Mouse (Mus musculus): Measurements from ENCODE around the gene Eepd1. TPM values are rescaled to one million over a fixed set of nuclear protein-coding genes. Genes with fewer than 3 reads are reported as not detected.

Eepd1 gene
- polyA plus RNA-seq, 1 experiment from 2014 or later = 13.0 TPM

- WGBS = 91% methylated on average over 5 of the region's 5 CpGs
- H3K36me3 ChIP-seq = no peaks in the 10 kb centered on the region
- peaks cover 6% of the 10 kb centered on the region; the same call in 1 of the 2 replicates for H3K4me1 ChIP-seq
- H3K9ac ChIP-seq = no peak overlapping the region
- H3K4me3 ChIP-seq = no peak overlapping the region
- no peaks in the 10 kb centered on the region for H3K9me3 ChIP-seq
- ATAC-seq (ENCODE audit: low FRiP score, low read depth) = no peak
- no peaks in the 10 kb centered on the region for H3K27me3 ChIP-seq (replicated peaks)
- no peak overlapping the region for H3K27ac ChIP-seq
- H3K4me2 ChIP-seq (replicated peaks) = no peak overlapping the region
Observed at GRCm38 (mm10) chr9:25493918-25494317, 12.6 kb downstream of the Eepd1 start.

- Histone ChIP-seq H3K36me3 (no peaks in the 10 kb centered on the region), H3K9me3 (no peaks in the 10 kb centered on the region), H3K4me2 (replicated peaks) (no peak overlapping the region), H3K9ac (no peak overlapping the region), H3K4me3 (no peak overlapping the region), H3K27ac (no peak overlapping the region), H3K27me3 (replicated peaks) (no peaks in the 10 kb centered on the region), H3K4me1 (0 out of 2 replicates have a peak, but pooled peaks cover 2% of the 10 kb centered on the region)
- ATAC-seq (ENCODE audit: low FRiP score, low read depth) = no peak
- WGBS = 97% methylated on average over 10 of the region's 10 CpGs
Observed at GRCm38 (mm10) chr9:25495601-25496000, 14.3 kb downstream of the Eepd1 start.

- no peak overlapping the region for H3K4me2 ChIP-seq (replicated peaks)
- WGBS = 75% methylated on average over 4 of the region's 4 CpGs
Observed at GRCm38 (mm10) chr9:25496196-25496595, 14.8 kb downstream of the Eepd1 start.

GRCm38 (mm10) chr9:25496703-25497102 is 15.4 kb downstream of the Eepd1 start:
- Histone ChIP-seq H3K9ac (no peak overlapping the region), H3K27ac (no peak overlapping the region), H3K27me3 (replicated peaks) (no peaks in the 10 kb centered on the region), H3K4me2 (replicated peaks) (no peak overlapping the region), H3K4me3 (no peak overlapping the region), H3K4me1 (no peaks in the 10 kb centered on the region), H3K36me3 (no peaks in the 10 kb centered on the region), H3K9me3 (no peaks in the 10 kb centered on the region)
- ATAC-seq (ENCODE audit: low FRiP score, low read depth) = no peak
- WGBS = 87% methylated on average over 2 of the region's 2 CpGs

More at GRCm38 (mm10) chr9:25496196-25496595, 14.8 kb downstream of the Eepd1 start:
- Histone ChIP-seq H3K4me3 (no peak overlapping the region), H3K36me3 (no peaks in the 10 kb centered on the region), H3K4me1 (no peaks in the 10 kb centered on the region), H3K9ac (no peak overlapping the region), H3K9me3 (no peaks in the 10 kb centered on the region), H3K27ac (no peak overlapping the region), H3K27me3 (replicated peaks) (no peaks in the 10 kb centered on the region)
- no peak for ATAC-seq (ENCODE audit: low FRiP score, low read depth)

- no peak for ATAC-seq (ENCODE audit: low FRiP score, low read depth)
Observed at GRCm38 (mm10) chr9:25498770-25499169, 17.4 kb downstream of the Eepd1 start.

GRCm38 (mm10) chr9:25499306-25499705 is 18.0 kb downstream of the Eepd1 start:
- H3K36me3 ChIP-seq = no peaks in the 10 kb centered on the region
- H3K4me3 ChIP-seq = no peak overlapping the region
- ATAC-seq (ENCODE audit: low FRiP score, low read depth) = no peak
- H3K9me3 ChIP-seq = no peaks in the 10 kb centered on the region
- no peaks in the 10 kb centered on the region for H3K4me1 ChIP-seq
- no peak overlapping the region for H3K9ac ChIP-seq
- no peak overlapping the region for H3K4me2 ChIP-seq (replicated peaks)
- 59% methylated on average over 3 of the region's 3 CpGs for WGBS
- H3K27ac ChIP-seq = no peak overlapping the region
- no peaks in the 10 kb centered on the region for H3K27me3 ChIP-seq (replicated peaks)

More at GRCm38 (mm10) chr9:25498770-25499169, 17.4 kb downstream of the Eepd1 start:
- WGBS = 58% methylated on average over 4 of the region's 4 CpGs
- Histone ChIP-seq H3K4me3 (no peak overlapping the region), H3K4me1 (no peaks in the 10 kb centered on the region), H3K27ac (no peak overlapping the region), H3K27me3 (replicated peaks) (no peaks in the 10 kb centered on the region), H3K4me2 (replicated peaks) (no peak overlapping the region), H3K36me3 (no peaks in the 10 kb centered on the region), H3K9me3 (no peaks in the 10 kb centered on the region), H3K9ac (no peak overlapping the region)

GRCm38 (mm10) chr9:25500031-25500430 is 18.7 kb downstream of the Eepd1 start:
- no peaks in the 10 kb centered on the region for H3K9me3 ChIP-seq
- WGBS = 84% methylated on average over 2 of the region's 2 CpGs
- no peak overlapping the region for H3K4me2 ChIP-seq (replicated peaks)
- no peak overlapping the region for H3K27ac ChIP-seq
- no peaks in the 10 kb centered on the region for H3K27me3 ChIP-seq (replicated peaks)
- H3K9ac ChIP-seq = no peak overlapping the region
- H3K36me3 ChIP-seq = no peaks in the 10 kb centered on the region
- ATAC-seq (ENCODE audit: low FRiP score, low read depth) = no peak
- no peaks in the 10 kb centered on the region for H3K4me1 ChIP-seq
- no peak overlapping the region for H3K4me3 ChIP-seq

GRCm38 (mm10) chr9:25508825-25509224 is 27.5 kb downstream of the Eepd1 start:
- H3K4me3 ChIP-seq = no peak overlapping the region
- ATAC-seq (ENCODE audit: low FRiP score, low read depth) = no peak
- H3K9me3 ChIP-seq = no peaks in the 10 kb centered on the region
- no peak overlapping the region for H3K9ac ChIP-seq
- H3K27ac ChIP-seq = no peak overlapping the region
- H3K27me3 ChIP-seq (replicated peaks) = no peaks in the 10 kb centered on the region
- WGBS = 81% methylated on average over 3 of the region's 3 CpGs
- H3K4me2 ChIP-seq (replicated peaks) = no peak overlapping the region
- no peaks in the 10 kb centered on the region for H3K36me3 ChIP-seq
- no peaks in the 10 kb centered on the region for H3K4me1 ChIP-seq

- Histone ChIP-seq H3K4me2 (replicated peaks) (no peak overlapping the region), H3K9me3 (no peaks in the 10 kb centered on the region), H3K9ac (no peak overlapping the region), H3K27me3 (replicated peaks) (no peaks in the 10 kb centered on the region), H3K36me3 (no peaks in the 10 kb centered on the region), H3K27ac (no peak overlapping the region), H3K4me3 (no peak overlapping the region), H3K4me1 (no peaks in the 10 kb centered on the region)
- 94% methylated on average over 11 of the region's 11 CpGs for WGBS
- no peak for ATAC-seq (ENCODE audit: low FRiP score, low read depth)
Observed at GRCm38 (mm10) chr9:25510572-25510971, 29.2 kb downstream of the Eepd1 start.

GRCm38 (mm10) chr9:25513050-25513449 is 31.7 kb downstream of the Eepd1 start:
- Histone ChIP-seq H3K4me1 (no peaks in the 10 kb centered on the region), H3K4me2 (replicated peaks) (no peak overlapping the region), H3K36me3 (no peaks in the 10 kb centered on the region), H3K4me3 (no peak overlapping the region), H3K9me3 (no peaks in the 10 kb centered on the region), H3K27ac (no peak overlapping the region), H3K27me3 (replicated peaks) (no peaks in the 10 kb centered on the region), H3K9ac (no peak overlapping the region)
- ATAC-seq (ENCODE audit: low FRiP score, low read depth) = no peak
- 83% methylated on average over 2 of the region's 2 CpGs for WGBS

GRCm38 (mm10) chr9:25513556-25513955 is 32.2 kb downstream of the Eepd1 start:
- ATAC-seq (ENCODE audit: low FRiP score, low read depth) = no peak
- Histone ChIP-seq H3K4me1 (no peaks in the 10 kb centered on the region), H3K27ac (no peak overlapping the region), H3K4me3 (no peak overlapping the region), H3K9me3 (no peaks in the 10 kb centered on the region), H3K36me3 (no peaks in the 10 kb centered on the region), H3K27me3 (replicated peaks) (no peaks in the 10 kb centered on the region), H3K9ac (no peak overlapping the region), H3K4me2 (replicated peaks) (no peak overlapping the region)
- 83% methylated on average over 3 of the region's 3 CpGs for WGBS

- Histone ChIP-seq H3K4me1 (peaks cover 8% of the 10 kb centered on the region), H3K9me3 (no peaks in the 10 kb centered on the region), H3K36me3 (no peaks in the 10 kb centered on the region), H3K27me3 (replicated peaks) (no peaks in the 10 kb centered on the region), H3K27ac (no peak overlapping the region), H3K4me2 (replicated peaks) (no peak overlapping the region), H3K4me3 (no peak overlapping the region), H3K9ac (no peak overlapping the region)
- no peak for ATAC-seq (ENCODE audit: low FRiP score, low read depth)
- 90% methylated on average over 7 of the region's 7 CpGs for WGBS
Observed at GRCm38 (mm10) chr9:25516640-25517039, 35.3 kb downstream of the Eepd1 start.

GRCm38 (mm10) chr9:25517982-25518381 is 36.6 kb downstream of the Eepd1 start:
- no peak overlapping the region for H3K4me2 ChIP-seq (replicated peaks)
- 45% methylated on average over 4 of the region's 4 CpGs for WGBS

More at GRCm38 (mm10) chr9:25517982-25518381, 36.6 kb downstream of the Eepd1 start:
- Histone ChIP-seq H3K4me1 (peaks cover 8% of the 10 kb centered on the region), H3K9me3 (no peaks in the 10 kb centered on the region), H3K9ac (no peak overlapping the region), H3K27ac (no peak overlapping the region), H3K4me3 (no peak overlapping the region), H3K27me3 (replicated peaks) (no peaks in the 10 kb centered on the region), H3K36me3 (no peaks in the 10 kb centered on the region)
- ATAC-seq (ENCODE audit: low FRiP score, low read depth) = no peak
